Mouse (Mus musculus): ENCODE measurements around the gene Ptprt. TPM values are rescaled to one million over a fixed set of nuclear protein-coding genes. Genes with fewer than 3 reads are reported as not detected.

The Ptprt gene
- polyA plus RNA-seq, 1 experiment from 2014 or later: 4.0 TPM

- Histone ChIP-seq H3K27me3 (ENCODE audit: insufficient read depth, low read length) (peaks cover 3% of the 10 kb centered on the region), H3K36me3 (ENCODE audit: insufficient read depth, low read length) (no peaks in the 10 kb centered on the region), H3K4me2 (ENCODE audit: low read length) (no peak overlapping the region), H3K4me1 (replicated peaks; ENCODE audit: insufficient read depth, low read length) (no peaks in the 10 kb centered on the region), H3K4me3 (replicated peaks; ENCODE audit: low read depth, low read length) (no peak overlapping the region), H3K27ac (no peak overlapping the region), H3K9ac (ENCODE audit: low read depth, low read length) (no peak overlapping the region), H3K9me3 (replicated peaks; ENCODE audit: low read length) (no peaks in the 10 kb centered on the region)
- TF ChIP-seq CTCF (IDR thresholded peaks at IDR 0.05; ENCODE audit: low read depth): no peak
- DNase-seq (ENCODE audit: low spot score) (no peak), ATAC-seq (replicated peaks; ENCODE audit: low FRiP score, low read depth) (no peak)
- 81% methylated on average over 4 of the region's 4 CpGs for WGBS
These were observed 6.5 kb downstream of the Ptprt start for GRCm38 (mm10) chr2:162654416-162654815.

- Histone ChIP-seq H3K9me3 (replicated peaks; ENCODE audit: low read length) (no peaks in the 10 kb centered on the region), H3K36me3 (ENCODE audit: insufficient read depth, low read length) (no peaks in the 10 kb centered on the region), H3K4me1 (replicated peaks; ENCODE audit: insufficient read depth, low read length) (no peaks in the 10 kb centered on the region), H3K27ac (no peak overlapping the region), H3K4me3 (replicated peaks; ENCODE audit: low read depth, low read length) (no peak overlapping the region), H3K4me2 (ENCODE audit: low read length) (no peak overlapping the region), H3K27me3 (ENCODE audit: insufficient read depth, low read length) (no peaks in the 10 kb centered on the region), H3K9ac (ENCODE audit: low read depth, low read length) (no peak overlapping the region)
- no peak for ATAC-seq (replicated peaks; ENCODE audit: low FRiP score, low read depth)
- 42% methylated on average over 4 of the region's 4 CpGs for WGBS
- no peak for DNase-seq (ENCODE audit: low spot score)
- no peak for TF ChIP-seq CTCF (IDR thresholded peaks at IDR 0.05; ENCODE audit: low read depth)
These were observed 22.3 kb downstream of the Ptprt start for GRCm38 (mm10) chr2:162638676-162639075.

GRCm38 (mm10) chr2:162637537-162637936 lies 23.4 kb downstream of the Ptprt start:
- Histone ChIP-seq H3K4me1 (replicated peaks; ENCODE audit: insufficient read depth, low read length) (no peaks in the 10 kb centered on the region), H3K36me3 (ENCODE audit: insufficient read depth, low read length) (no peaks in the 10 kb centered on the region), H3K4me2 (ENCODE audit: low read length) (no peak overlapping the region), H3K9me3 (replicated peaks; ENCODE audit: low read length) (no peaks in the 10 kb centered on the region), H3K4me3 (replicated peaks; ENCODE audit: low read depth, low read length) (no peak overlapping the region), H3K27ac (no peak overlapping the region), H3K9ac (ENCODE audit: low read depth, low read length) (no peak overlapping the region), H3K27me3 (ENCODE audit: insufficient read depth, low read length) (no peaks in the 10 kb centered on the region)
- 42% methylated on average over 1 of the region's 1 CpGs for WGBS
- no peak for TF ChIP-seq CTCF (IDR thresholded peaks at IDR 0.05; ENCODE audit: low read depth)
- ATAC-seq (replicated peaks; ENCODE audit: low FRiP score, low read depth) (no peak), DNase-seq (ENCODE audit: low spot score) (peak; percentile 34)

- no peak for TF ChIP-seq CTCF (IDR thresholded peaks at IDR 0.05; ENCODE audit: low read depth)
These were observed 24.4 kb downstream of the Ptprt start for GRCm38 (mm10) chr2:162636387-162637009.

GRCm38 (mm10) chr2:162634901-162635300 lies 26.0 kb downstream of the Ptprt start:
- H3K36me3 ChIP-seq (ENCODE audit: insufficient read depth, low read length): no peaks in the 10 kb centered on the region
- H3K9me3 ChIP-seq (replicated peaks; ENCODE audit: low read length): no peaks in the 10 kb centered on the region
- H3K4me1 ChIP-seq (replicated peaks; ENCODE audit: insufficient read depth, low read length): no peaks in the 10 kb centered on the region
- no peak overlapping the region for H3K27ac ChIP-seq
- no peak overlapping the region for H3K4me2 ChIP-seq (ENCODE audit: low read length)
- DNase-seq (ENCODE audit: low spot score) (no peak), ATAC-seq (replicated peaks; ENCODE audit: low FRiP score, low read depth) (no peak)
- no peak overlapping the region for H3K9ac ChIP-seq (ENCODE audit: low read depth, low read length)
- no peaks in the 10 kb centered on the region for H3K27me3 ChIP-seq (ENCODE audit: insufficient read depth, low read length)
- no peak overlapping the region for H3K4me3 ChIP-seq (replicated peaks; ENCODE audit: low read depth, low read length)
- no peak for TF ChIP-seq CTCF (IDR thresholded peaks at IDR 0.05; ENCODE audit: low read depth)
- 81% methylated on average over 5 of the region's 5 CpGs for WGBS

More at GRCm38 (mm10) chr2:162636387-162637009, 24.4 kb downstream of the Ptprt start:
- no peaks in the 10 kb centered on the region for H3K27me3 ChIP-seq (ENCODE audit: insufficient read depth, low read length)
- H3K36me3 ChIP-seq (ENCODE audit: insufficient read depth, low read length): no peaks in the 10 kb centered on the region
- no peak overlapping the region for H3K4me3 ChIP-seq (replicated peaks; ENCODE audit: low read depth, low read length)
- ATAC-seq (replicated peaks; ENCODE audit: low FRiP score, low read depth) (no peak), DNase-seq (ENCODE audit: low spot score) (no peak)
- no peak overlapping the region for H3K4me2 ChIP-seq (ENCODE audit: low read length)
- WGBS: 48% methylated on average over 9 of the region's 9 CpGs
- no peak overlapping the region for H3K9ac ChIP-seq (ENCODE audit: low read depth, low read length)
- no peak overlapping the region for H3K27ac ChIP-seq
- no peaks in the 10 kb centered on the region for H3K4me1 ChIP-seq (replicated peaks; ENCODE audit: insufficient read depth, low read length)
- H3K9me3 ChIP-seq (replicated peaks; ENCODE audit: low read length): no peaks in the 10 kb centered on the region

GRCm38 (mm10) chr2:162626076-162626475 lies 34.9 kb downstream of the Ptprt start:
- no peak for TF ChIP-seq CTCF (IDR thresholded peaks at IDR 0.05; ENCODE audit: low read depth)
- no peak overlapping the region for H3K4me2 ChIP-seq (ENCODE audit: low read length)
- no peaks in the 10 kb centered on the region for H3K4me1 ChIP-seq (replicated peaks; ENCODE audit: insufficient read depth, low read length)
- no peaks in the 10 kb centered on the region for H3K9me3 ChIP-seq (replicated peaks; ENCODE audit: low read length)
- no peak for ATAC-seq (replicated peaks; ENCODE audit: low FRiP score, low read depth)
- no peak overlapping the region for H3K27ac ChIP-seq
- no peaks in the 10 kb centered on the region for H3K36me3 ChIP-seq (ENCODE audit: insufficient read depth, low read length)
- no peak for DNase-seq (ENCODE audit: low spot score)
- no peak overlapping the region for H3K9ac ChIP-seq (ENCODE audit: low read depth, low read length)
- H3K27me3 ChIP-seq (ENCODE audit: insufficient read depth, low read length): no peaks in the 10 kb centered on the region
- no peak overlapping the region for H3K4me3 ChIP-seq (replicated peaks; ENCODE audit: low read depth, low read length)
- 88% methylated on average over 3 of the region's 3 CpGs for WGBS

GRCm38 (mm10) chr2:162624707-162625106 lies 36.2 kb downstream of the Ptprt start:
- no peaks in the 10 kb centered on the region for H3K27me3 ChIP-seq (ENCODE audit: insufficient read depth, low read length)
- ATAC-seq (replicated peaks; ENCODE audit: low FRiP score, low read depth) (no peak), DNase-seq (ENCODE audit: low spot score) (no peak)
- H3K4me2 ChIP-seq (ENCODE audit: low read length): no peak overlapping the region
- H3K36me3 ChIP-seq (ENCODE audit: insufficient read depth, low read length): no peaks in the 10 kb centered on the region
- H3K9me3 ChIP-seq (replicated peaks; ENCODE audit: low read length): no peaks in the 10 kb centered on the region
- no peak overlapping the region for H3K27ac ChIP-seq
- no peaks in the 10 kb centered on the region for H3K4me1 ChIP-seq (replicated peaks; ENCODE audit: insufficient read depth, low read length)
- no peak overlapping the region for H3K4me3 ChIP-seq (replicated peaks; ENCODE audit: low read depth, low read length)
- 91% methylated on average over 3 of the region's 3 CpGs for WGBS
- H3K9ac ChIP-seq (ENCODE audit: low read depth, low read length): no peak overlapping the region
- TF ChIP-seq CTCF (IDR thresholded peaks at IDR 0.05; ENCODE audit: low read depth): no peak
